ENCODE assay signal across 17 mouse cellular contexts in genomic region chr6:50159842-50160241, GRCm38 (mm10). TPM values are rescaled to one million over a fixed set of nuclear protein-coding genes. Genes with fewer than 3 reads are reported as not detected.
DNase-seq lines count a peak whose midpoint lies in the region; ATAC-seq lines count a peak whose summit lies in the region.
"Had no signal": no experiment of that assay in that cellular context is flagged by ENCODE, and none has a peak within 500 bp of the region (broad histone marks: within the 10 kb centered on the region; RNA-seq: fewer than 3 reads in every experiment).

No protein-coding gene starts in this region.

- peak; percentile 24 for DNase-seq in CD4-positive helper T cell, adult 2 months (ENCODE audit: low read depth, low spot score)
- peak; percentile 46 for DNase-seq in induced T-regulatory cell, adult 2 months (ENCODE audit: low read depth)
- DNase-seq in frontal cortex, postnatal 36 days (ENCODE audit: low spot score in 2 of 2): no peak
- DNase-seq in gastrocnemius, postnatal 10 days: no peak
- no peak for DNase-seq in urinary bladder, postnatal 25 days (ENCODE audit: low spot score)
- DNase-seq: adrenal gland, adult 2 months; adrenal gland, postnatal 14 days; cerebellum, adult 11-12 months; cerebellum, adult 8-10 months; cerebellum, postnatal 10 days; cerebellum, postnatal 36 days; embryo, embryonic 11 days; gastrocnemius, postnatal 14 days; heart, adult 11 months had no signal

- ATAC-seq in CD4-positive, CD25-positive, alpha-beta regulatory T cell, adult 4 months: peak; percentile 26
- ATAC-seq: forebrain, embryonic 15.5 days; intestine, postnatal 0 days had no signal

RNA-seq across cellular contexts. Expression of gene Mpp6, which starts 49.8 kb away (rescaled TPM):
- polyA plus RNA-seq in CD4-positive, CD25-positive, alpha-beta regulatory T cell, adult 4 months (2017; shearing (Covaris generic)): 1 to 10 TPM; 9.4 to 9.9 TPM
- 100 to 1,000 TPM; 148 to 154 TPM for total RNA-seq in gastrocnemius, postnatal 10 days (2021)

Comparison
In these comparisons a context has a peak if more than half of its experiments do, and no peak if none do; other contexts are left out.
1. DNase-seq: peak in CD4-positive helper T cell, adult 2 months (single experiment) and induced T-regulatory cell, adult 2 months (single experiment); none in frontal cortex, postnatal 36 days (0 of 2), gastrocnemius, postnatal 10 days (single experiment) and urinary bladder, postnatal 25 days (single experiment).